Mouse (Mus musculus) cerebellum, adult 2 months (tissue): Measurements from ENCODE around the gene Hsd17b12.

Experiments
- CTCF ChIP-seq: fragments of 200-500 bp; IDR thresholded peaks from 2 replicates; pipeline ENCODE4 v1.5.1; 2011; ENCODE audit warnings: low read depth, mild to moderate bottlenecking, control low read depth, low read length, moderate library complexity, borderline replicate concordance; ENCODE audit not compliant: insufficient read depth
- POLR2A ChIP-seq: fragments of 200-500 bp; IDR thresholded peaks from 2 replicates; pipeline ENCODE4 v1.6.1; 2011; ENCODE audit warnings: low read length, control low read depth, borderline replicate concordance; ENCODE audit not compliant: insufficient read depth

DNA sequence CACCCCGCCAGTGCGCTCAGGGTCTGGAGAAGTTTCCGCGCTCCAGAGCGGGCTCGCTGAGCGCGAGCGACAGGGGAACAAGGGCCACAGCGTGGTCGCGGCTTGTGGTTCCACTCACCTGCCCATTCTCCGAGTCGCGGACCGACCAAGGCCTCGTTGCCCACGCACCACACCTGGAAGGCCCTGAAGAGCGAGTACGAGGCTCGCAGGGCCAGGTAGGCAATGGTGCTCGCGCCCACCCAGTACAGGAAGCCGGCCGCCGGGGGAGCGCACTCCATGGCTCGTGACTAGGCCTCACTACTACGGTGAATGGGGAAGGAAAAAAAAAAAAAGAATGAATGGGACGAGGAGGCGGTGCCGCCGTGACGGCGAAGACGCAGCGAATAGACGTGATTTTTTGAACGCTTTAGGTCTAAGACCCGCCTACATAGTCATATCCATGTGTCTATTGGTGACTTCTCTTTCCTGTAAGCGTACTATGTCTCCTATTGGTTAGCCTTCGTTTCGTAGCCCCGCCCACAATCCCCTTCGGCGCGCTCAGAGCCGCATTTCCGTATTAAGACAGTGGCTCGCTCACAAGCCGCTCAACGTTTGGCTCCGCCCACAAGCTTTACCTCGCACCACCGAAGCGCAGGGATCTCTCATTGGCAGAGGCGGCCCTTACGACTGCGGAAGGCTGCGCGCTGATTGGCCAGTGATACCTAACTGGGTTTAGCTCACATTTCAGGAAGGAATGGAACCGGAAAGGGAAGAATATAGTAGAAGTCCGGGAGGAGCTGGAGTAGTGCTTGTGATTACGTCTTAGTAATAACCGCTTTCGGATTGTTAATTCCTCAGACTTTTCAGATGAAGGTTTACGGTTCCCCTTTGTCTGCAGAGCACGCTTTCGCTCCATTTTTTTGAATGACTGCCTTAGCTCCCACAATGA lies at the start of gene Hsd17b12:
- TF ChIP-seq CTCF: no peak
- TF ChIP-seq POLR2A: peak; percentile 47; the same call in 1 of the 2 replicates
